Comparison of ENCODE assay signal across 10 mouse cellular contexts in genomic region chr9:62222481-62222880, GRCm38 (mm10). TPM values are rescaled to one million over a fixed set of nuclear protein-coding genes. Genes with fewer than 3 reads are reported as not detected.
DNase-seq lines count a peak whose midpoint lies in the region; TF ChIP-seq lines count a peak whose summit lies in the region.
"Had no signal": no experiment of that assay in that cellular context is flagged by ENCODE, and none has a peak within 500 bp of the region (broad histone marks: within the 10 kb centered on the region; RNA-seq: fewer than 3 reads in every experiment).

No protein-coding gene starts in this region.

- no peak overlapping the region for H3K9ac ChIP-seq in CH12.LX (ENCODE audit: insufficient read depth, low read depth)
- H3K9ac ChIP-seq: midbrain, embryonic 12.5 days had no signal

- peaks cover 0 to 9% of the 10 kb centered on the region in 2 experiments; a peak in 1 of 4 replicates for H3K4me1 ChIP-seq in CH12.LX (ENCODE audit: control insufficient read depth in 1 of 2, insufficient read depth in 2 of 2)
- H3K4me1 ChIP-seq in heart, embryonic 10.5 days, result peaks cover 4% of the 10 kb centered on the region; the same call in 1 of the 2 replicates

- peak; percentile 22 for DNase-seq in adrenal gland, postnatal 25 days
- no peak for DNase-seq in adrenal gland, adult (ENCODE audit: inconsistent age in 2 of 2, low spot score in 1 of 2)
- DNase-seq in CH12.LX (ENCODE audit: extremely low read depth), result peak; percentile 54
- peak; percentile 69 for DNase-seq in embryo, embryonic 10.5 days (ENCODE audit: low spot score)
- peak; percentile 37 to 60 for DNase-seq in left cerebral cortex, postnatal 10 days (ENCODE audit: extremely low spot score in 1 of 2, low spot score in 2 of 2)
- DNase-seq in ovary, postnatal 10 days (ENCODE audit: low spot score), result no peak
- DNase-seq in heart, embryonic 10.5 days (ENCODE audit: low spot score), result no peak
- DNase-seq in kidney, postnatal 10 days, result no peak

- no peak overlapping the region for H3K4me2 ChIP-seq in CH12.LX (ENCODE audit: insufficient read depth, low read depth, poor library complexity, severe bottlenecking)
- H3K4me2 ChIP-seq: midbrain, embryonic 12.5 days had no signal

- no peak overlapping the region for H3K27ac ChIP-seq in CH12.LX (ENCODE audit: insufficient read depth, low read depth)
- H3K27ac ChIP-seq in heart, embryonic 10.5 days, result no peak overlapping the region
- H3K27ac ChIP-seq: midbrain, embryonic 12.5 days had no signal

- no peaks in the 10 kb centered on the region for H3K36me3 ChIP-seq in CH12.LX (replicated peaks in 1 of 2; ENCODE audit: control insufficient read depth in 1 of 2, insufficient read depth in 1 of 2, low read length in 1 of 2)
- H3K36me3 ChIP-seq in heart, embryonic 10.5 days, result no peaks in the 10 kb centered on the region
- H3K36me3 ChIP-seq: midbrain, embryonic 12.5 days had no signal

- no peak overlapping the region for H3K4me3 ChIP-seq in CH12.LX (replicated peaks in 1 of 3; ENCODE audit: low read depth in 2 of 3, low read length in 2 of 3, poor library complexity in 1 of 3)
- H3K4me3 ChIP-seq in heart, embryonic 10.5 days, result no peak overlapping the region
- H3K4me3 ChIP-seq: midbrain, embryonic 12.5 days had no signal

- H3K27me3 ChIP-seq in CH12.LX (replicated peaks), result peaks cover 2% of the 10 kb centered on the region
- H3K27me3 ChIP-seq in heart, embryonic 10.5 days (ENCODE audit: insufficient read depth, poor library complexity, severe bottlenecking), result peaks cover 7% of the 10 kb centered on the region; the same call in 1 of the 2 replicates
- H3K27me3 ChIP-seq: midbrain, embryonic 12.5 days had no signal

- WGBS in heart, embryonic 10.5 days, result 13% methylated on average over 10 of the region's 10 CpGs

- TF ChIP-seq RAD21 in CH12.LX (IDR thresholded peaks at IDR 0.05; ENCODE audit: low read depth, low read length), result no peak

- H3K9me3 ChIP-seq in CH12.LX (replicated peaks; ENCODE audit: low read length), result no peaks in the 10 kb centered on the region
- H3K9me3 ChIP-seq in heart, embryonic 10.5 days, result no peaks in the 10 kb centered on the region
- H3K9me3 ChIP-seq: midbrain, embryonic 12.5 days had no signal

- TF ChIP-seq POLR2A in CH12.LX (IDR thresholded peaks at IDR 0.05; ENCODE audit: low read depth, low read length), result no peak

- dilution Hi-C loops in CH12.LX (cut with MboI; ENCODE audit: extremely low pct_ligation_motif_present, extremely low pct_unique_long_range_greater_than_20kb, low sequenced_read_pairs), result no loop called here

- TF ChIP-seq CTCF in CH12.LX (conservative IDR thresholded peaks at IDR 0.05 in 1 of 2, IDR thresholded peaks at IDR 0.05 in 1 of 2; ENCODE audit: low read depth in 2 of 2, low read length in 2 of 2), result no peak

- in situ Hi-C loops in CH12.LX (cut with MboI; ENCODE audit: low pct_ligation_motif_present, low pct_unique_long_range_greater_than_20kb, low sequenced_read_pairs), result no loop called here

- peak; percentile 67 for TF ChIP-seq EP300 in CH12.LX (IDR thresholded peaks at IDR 0.05; ENCODE audit: low read length)

- H3K79me2 ChIP-seq in CH12.LX (replicated peaks; ENCODE audit: control insufficient read depth, extremely low read depth, insufficient read depth, poor library complexity, severe bottlenecking), result no peaks in the 10 kb centered on the region

- intact Hi-C loops in left cerebral cortex, postnatal 10 days (cut with DNase I), result no loop called here

TF ChIP-seq in CH12.LX, 34 proteins besides CTCF, POLR2A, EP300 and RAD21:
- TF ChIP-seq CHD2 (IDR thresholded peaks at IDR 0.05; ENCODE audit: low read length) (no peak), ETS1 (conservative IDR thresholded peaks at IDR 0.05; ENCODE audit: low read depth, low read length) (peak; percentile 33; the same call in 1 of the 2 replicates), UBTF (IDR thresholded peaks at IDR 0.05; ENCODE audit: low read depth, low read length) (no peak), ZMIZ1 (IDR thresholded peaks at IDR 0.05; ENCODE audit: low read depth, low read length) (no peak), IRF4 (IDR thresholded peaks at IDR 0.05; ENCODE audit: low read depth, low read length) (peak; percentile 40; the same call in 1 of the 2 replicates), BHLHE40 (IDR thresholded peaks at IDR 0.05; ENCODE audit: low read depth, low read length) (peak; percentile 58)

RNA-seq across cellular contexts. Expression of gene Spesp1, which starts 59.5 kb away (rescaled TPM):
- total RNA-seq in adrenal gland, postnatal 25 days (2021), result not detected in 2 replicates
- total RNA-seq in CH12.LX (2012; rRNA removed), result not detected in 2 replicates
- total RNA-seq in CH12.LX (2014; rRNA removed), result not detected in 2 replicates
- not detected in 2 replicates for polyA plus RNA-seq in CH12.LX (2012; ENCODE audit: insufficient read length, low read depth)
- not detected for total RNA-seq in left cerebral cortex, postnatal 10 days (2021)
- not detected in 2 replicates for polyA plus RNA-seq in heart, embryonic 10.5 days (2016; fragmentation: Nextera tagmentation; extraction: Ambion mirVana)
- polyA plus RNA-seq: kidney, embryonic 16.5 days; midbrain, embryonic 12.5 days had no signal

Comparison
In these comparisons a context has a peak if more than half of its experiments do, and no peak if none do; other contexts are left out.
1. DNase-seq: peak in adrenal gland, postnatal 25 days (single experiment), CH12.LX (single experiment), embryo, embryonic 10.5 days (single experiment) and left cerebral cortex, postnatal 10 days (2 of 2); none in adrenal gland, adult (0 of 2), ovary, postnatal 10 days (single experiment), heart, embryonic 10.5 days (single experiment) and kidney, postnatal 10 days (single experiment).